In the genomic region with DNA sequence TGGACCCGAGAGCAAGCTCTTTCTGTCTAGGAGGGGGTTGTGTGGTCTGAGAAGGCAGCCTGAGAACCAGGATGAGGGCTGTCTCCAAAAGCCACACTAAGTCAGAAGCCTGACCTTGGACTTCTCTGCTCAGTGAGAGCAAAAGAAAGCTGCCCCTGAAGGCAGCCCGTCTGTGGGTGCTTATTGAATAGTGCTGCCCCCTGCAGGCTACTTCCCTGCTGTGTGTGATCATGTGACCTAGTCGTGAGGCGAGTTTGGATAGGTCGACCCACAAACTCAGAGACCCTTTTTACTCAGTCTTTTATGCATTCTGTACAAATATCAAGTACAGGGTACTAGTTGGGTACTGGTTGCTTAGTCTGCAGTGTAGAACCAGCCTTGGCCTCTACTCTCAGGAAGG, we compare ENCODE assay signal across 13 mouse cellular contexts. TPM values are rescaled to one million over a fixed set of nuclear protein-coding genes. Genes with fewer than 3 reads are reported as not detected.
DNase-seq lines count a peak whose midpoint lies in the region; ATAC-seq and TF ChIP-seq lines count a peak whose summit lies in the region.
"Had no signal": no experiment of that assay in that cellular context is flagged by ENCODE, and none has a peak within 500 bp of the region (broad histone marks: within the 10 kb centered on the region; RNA-seq: fewer than 3 reads in every experiment).

No protein-coding gene starts in this region.

- no peak overlapping the region for H3K9ac ChIP-seq in kidney, postnatal 0 days (ENCODE audit: low read depth, low read length)
- H3K9ac ChIP-seq in MEL (ENCODE audit: control insufficient read depth, low read depth, low read length, poor library complexity, severe bottlenecking): no peak overlapping the region
- no peak overlapping the region for H3K9ac ChIP-seq in midbrain, embryonic 11.5 days (ENCODE audit: low read length)
- H3K9ac ChIP-seq in midbrain, embryonic 13.5 days (replicated peaks): no peak overlapping the region
- H3K9ac ChIP-seq: forebrain, embryonic 13.5 days had no signal

- intact Hi-C loops in left cerebral cortex, postnatal 10 days (cut with DNase I): no loop called here

- no peak overlapping the region for H3K4me2 ChIP-seq in kidney, postnatal 0 days (ENCODE audit: low read length)
- H3K4me2 ChIP-seq in midbrain, embryonic 11.5 days: no peak overlapping the region
- H3K4me2 ChIP-seq in midbrain, embryonic 13.5 days (replicated peaks): no peak overlapping the region
- H3K4me2 ChIP-seq: forebrain, embryonic 13.5 days had no signal

- WGBS in kidney, postnatal 0 days: 81% methylated on average over 5 of the region's 5 CpGs
- WGBS in midbrain, embryonic 11.5 days: 68% methylated on average over 5 of the region's 5 CpGs
- 65% methylated on average over 5 of the region's 5 CpGs for WGBS in midbrain, embryonic 13.5 days

- no peak overlapping the region for H3K4me3 ChIP-seq in kidney, postnatal 0 days (replicated peaks; ENCODE audit: low read depth, low read length)
- no peak overlapping the region for H3K4me3 ChIP-seq in MEL (ENCODE audit: control insufficient read depth in 1 of 2, insufficient read depth in 1 of 2, low read depth in 2 of 2, low read length in 2 of 2)
- H3K4me3 ChIP-seq in midbrain, embryonic 11.5 days (ENCODE audit: low read depth, low read length): no peak overlapping the region
- H3K4me3 ChIP-seq in midbrain, embryonic 13.5 days (replicated peaks): no peak overlapping the region
- H3K4me3 ChIP-seq: forebrain, embryonic 13.5 days had no signal

- TF ChIP-seq CTCF in kidney, postnatal 0 days (IDR thresholded peaks at IDR 0.05; ENCODE audit: low read depth): peak; percentile 51
- peak; percentile 39 to 66 (median 58); a peak in 5 of 6 replicates for TF ChIP-seq CTCF in MEL (IDR thresholded peaks at IDR 0.05 in 2 of 3, conservative IDR thresholded peaks at IDR 0.05 in 1 of 3; ENCODE audit: control insufficient read depth in 1 of 3, insufficient read depth in 1 of 3, low read depth in 2 of 3, low read length in 3 of 3, poor library complexity in 1 of 3, severe bottlenecking in 1 of 3)

- TF ChIP-seq POLR2A in MEL (IDR thresholded peaks at IDR 0.05; ENCODE audit: control insufficient read depth in 1 of 2, insufficient read depth in 1 of 2, low read depth in 1 of 2, low read length in 2 of 2, poor library complexity in 1 of 2): no peak

- no peaks in the 10 kb centered on the region for H3K36me3 ChIP-seq in kidney, postnatal 0 days (ENCODE audit: insufficient read depth, low read length)
- no peaks in the 10 kb centered on the region for H3K36me3 ChIP-seq in MEL (ENCODE audit: control insufficient read depth in 1 of 2, insufficient read depth in 2 of 2, low read length in 2 of 2)
- H3K36me3 ChIP-seq in midbrain, embryonic 11.5 days (ENCODE audit: control insufficient read depth, insufficient read depth, low read length): no peaks in the 10 kb centered on the region
- no peaks in the 10 kb centered on the region for H3K36me3 ChIP-seq in midbrain, embryonic 13.5 days

- no peak for TF ChIP-seq EP300 in MEL (IDR thresholded peaks at IDR 0.05; ENCODE audit: low read depth in 1 of 2, low read length in 2 of 2)

- no peak for DNase-seq in kidney, postnatal 0 days (ENCODE audit: low spot score)
- no peak for DNase-seq in kidney, postnatal 4 days
- DNase-seq in MEL (ENCODE audit: low read depth, low spot score): peak; percentile 54
- DNase-seq in retina, postnatal 1 day: peak; percentile 71
- no peak for DNase-seq in midbrain, embryonic 11.5 days (ENCODE audit: low spot score, missing footprints)
- DNase-seq in left cerebral cortex, postnatal 10 days (ENCODE audit: extremely low spot score in 1 of 2, low spot score in 2 of 2): no peak
- DNase-seq: cerebellum, postnatal 36 days had no signal

- 0 out of 2 replicates have a peak, but pooled peaks cover 2% of the 10 kb centered on the region for H3K4me1 ChIP-seq in kidney, postnatal 0 days (replicated peaks; ENCODE audit: insufficient read depth, low read length)
- H3K4me1 ChIP-seq in MEL (ENCODE audit: control insufficient read depth in 1 of 2, insufficient read depth in 2 of 2, low read length in 2 of 2): no peaks in the 10 kb centered on the region
- no peaks in the 10 kb centered on the region for H3K4me1 ChIP-seq in midbrain, embryonic 11.5 days (ENCODE audit: control insufficient read depth, insufficient read depth, low read length)
- peaks cover 24% of the 10 kb centered on the region for H3K4me1 ChIP-seq in midbrain, embryonic 13.5 days (replicated peaks)

- H3K27me3 ChIP-seq in kidney, postnatal 0 days (ENCODE audit: insufficient read depth, low read length): no peaks in the 10 kb centered on the region
- H3K27me3 ChIP-seq in MEL (ENCODE audit: control insufficient read depth in 1 of 2, insufficient read depth in 2 of 2, low read length in 2 of 2): no peaks in the 10 kb centered on the region
- H3K27me3 ChIP-seq in midbrain, embryonic 11.5 days (ENCODE audit: control insufficient read depth, insufficient read depth, low read length): no peaks in the 10 kb centered on the region
- H3K27me3 ChIP-seq in midbrain, embryonic 13.5 days: no peaks in the 10 kb centered on the region
- H3K27me3 ChIP-seq: forebrain, embryonic 13.5 days; megakaryocyte, embryonic 14.5 days had no signal

- no peak overlapping the region for H3K27ac ChIP-seq in kidney, postnatal 0 days
- H3K27ac ChIP-seq in MEL (ENCODE audit: control insufficient read depth, low read depth, low read length): no peak overlapping the region
- no peak overlapping the region for H3K27ac ChIP-seq in midbrain, embryonic 11.5 days (ENCODE audit: low read depth, low read length)
- H3K27ac ChIP-seq in midbrain, embryonic 13.5 days: no peak overlapping the region
- H3K27ac ChIP-seq: forebrain, embryonic 13.5 days had no signal

- TF ChIP-seq RAD21 in MEL (IDR thresholded peaks at IDR 0.05; ENCODE audit: low read depth, low read length): no peak

- H3K79me2 ChIP-seq in MEL (ENCODE audit: control insufficient read depth, insufficient read depth, low read length, poor library complexity): no peaks in the 10 kb centered on the region

- no peaks in the 10 kb centered on the region for H3K9me3 ChIP-seq in kidney, postnatal 0 days (replicated peaks; ENCODE audit: low read length)
- no peaks in the 10 kb centered on the region for H3K9me3 ChIP-seq in MEL (replicated peaks; ENCODE audit: insufficient read depth, low read length)
- no peaks in the 10 kb centered on the region for H3K9me3 ChIP-seq in midbrain, embryonic 11.5 days (ENCODE audit: control insufficient read depth, low read length)
- no peaks in the 10 kb centered on the region for H3K9me3 ChIP-seq in midbrain, embryonic 13.5 days
- H3K9me3 ChIP-seq: forebrain, embryonic 13.5 days had no signal

- ATAC-seq in kidney, postnatal 0 days (replicated peaks; ENCODE audit: low FRiP score, low read depth): no peak
- ATAC-seq in granulocyte monocyte progenitor cell, adult 5-6 weeks (replicated peaks; ENCODE audit: poor library complexity, severe bottlenecking): peak; percentile 53; the same call in 1 of the 2 replicates
- ATAC-seq in midbrain, embryonic 11.5 days (ENCODE audit: low FRiP score): no peak
- no peak for ATAC-seq in midbrain, embryonic 13.5 days
- ATAC-seq: forebrain, embryonic 13.5 days had no signal

TF ChIP-seq in MEL, 35 proteins besides CTCF, POLR2A, EP300 and RAD21:
- TF ChIP-seq ZC3H11A (IDR thresholded peaks at IDR 0.05; ENCODE audit: low read depth, low read length) (no peak), ZKSCAN1 (IDR thresholded peaks at IDR 0.05; ENCODE audit: low read depth, low read length) (no peak), USF2 (IDR thresholded peaks at IDR 0.05; ENCODE audit: borderline replicate concordance in 1 of 2, insufficient read depth in 1 of 2, low read depth in 1 of 2, low read length in 2 of 2) (peak; percentile 25 to 50; a peak in 1 of 4 replicates), USF1 (IDR thresholded peaks at IDR 0.05; ENCODE audit: low read depth, low read length) (peak; percentile 90)

RNA-seq across cellular contexts. Expression of a gene that starts 21.1 kb away (rescaled TPM):
- polyA plus RNA-seq in kidney, postnatal 0 days (2015; fragmentation: Nextera tagmentation; extraction: Ambion mirVana): 16.3 and 18.6 TPM in 2 replicates
- 7.6 and 8.5 TPM in 2 replicates for total RNA-seq in MEL (2012; rRNA removed)
- polyA plus RNA-seq in MEL (2012; ENCODE audit: insufficient read depth in 1 of 2, insufficient read length in 2 of 2, low read depth in 1 of 2, low replicate concordance in 2 of 2, missing spikeins in 1 of 2): 10 to 100 TPM; 12.2 to 61.8 TPM
- 23.3 and 25.5 TPM in 2 replicates for total RNA-seq in granulocyte monocyte progenitor cell, adult 5-6 weeks (2014; fragmentation: Nextera tagmentation)
- 10.9 and 13.6 TPM in 2 replicates for total RNA-seq in granulocyte monocyte progenitor cell, adult 5-6 weeks (2017)
- polyA plus RNA-seq in midbrain, embryonic 11.5 days (2014; fragmentation: Nextera tagmentation; extraction: Ambion mirVana): 11.5 and 12.1 TPM in 2 replicates
- total RNA-seq in left cerebral cortex, postnatal 10 days (2021): 10 to 100 TPM; 12.5 to 13.4 TPM
- 12.3 and 12.4 TPM in 2 replicates for polyA plus RNA-seq in midbrain, embryonic 13.5 days (2015; fragmentation: Nextera tagmentation; extraction: Ambion mirVana)

RNA-seq across cellular contexts. Expression of a gene that starts 42.7 kb away (rescaled TPM):
- not detected in 2 replicates for polyA plus RNA-seq in kidney, postnatal 0 days (2015; fragmentation: Nextera tagmentation; extraction: Ambion mirVana)
- not detected in 2 replicates for total RNA-seq in MEL (2012; rRNA removed)
- polyA plus RNA-seq in MEL (2012; ENCODE audit: insufficient read depth in 1 of 2, insufficient read length in 2 of 2, low read depth in 1 of 2, low replicate concordance in 2 of 2, missing spikeins in 1 of 2): not detected
- not detected in 2 replicates for total RNA-seq in granulocyte monocyte progenitor cell, adult 5-6 weeks (2014; fragmentation: Nextera tagmentation)
- not detected in 2 replicates for total RNA-seq in granulocyte monocyte progenitor cell, adult 5-6 weeks (2017)
- polyA plus RNA-seq in midbrain, embryonic 11.5 days (2014; fragmentation: Nextera tagmentation; extraction: Ambion mirVana): not detected in 2 replicates
- total RNA-seq in left cerebral cortex, postnatal 10 days (2021): not detected
- polyA plus RNA-seq in midbrain, embryonic 13.5 days (2015; fragmentation: Nextera tagmentation; extraction: Ambion mirVana): not detected in 2 replicates
- polyA plus RNA-seq: forebrain, embryonic 13.5 days; heart, embryonic 16.5 days; large intestine, adult 2 months had no signal

Comparison
In these comparisons a context has a peak if more than half of its experiments do, and no peak if none do; other contexts are left out.
1. DNase-seq: peak in MEL (single experiment) and retina, postnatal 1 day (single experiment); none in kidney, postnatal 0 days (single experiment), kidney, postnatal 4 days (0 of 2), midbrain, embryonic 11.5 days (single experiment) and left cerebral cortex, postnatal 10 days (0 of 2).